Mouse (Mus musculus) embryonic stem cell, embryonic (primary cell): ENCODE results near the gene AW011738.

Source experiments
- CTCF ChIA-PET, 4 experiments: fragments of 300-600 bp in 2 of 4; fragments of 350-600 bp in 2 of 4; sonication (Branson Sonifier 250); formaldehyde crosslinking; loops; one replicate each; lab custom pipeline; 2022; ENCODE audit warnings: inconsistent platforms in 2 of 4; lab: Charles Lee
- POLR2A ChIA-PET, 4 experiments: fragments of 300-600 bp in 2 of 4; fragments of 350-600 bp in 2 of 4; sonication (Branson Sonifier 250); formaldehyde crosslinking; loops; one replicate each; lab custom pipeline; 2022; ENCODE audit warnings: antibody characterized with exemption in 4 of 4, inconsistent platforms in 1 of 4; lab: Charles Lee

AW011738 gene

GRCm38 (mm10) chr4:156254361-156255077 is 51.4 kb downstream of the AW011738 start:
- ChIA-PET POLR2A (interaction anchor here in 2 of 4 experiments (0.6 to 2.5 kb wide), 6 partner anchors 9 to 990 kb away, joined by 3 to 12 read pairs (median 4); partner anchors contain the start of genes Noc2l (in 1 of the 2) and Plekhn1 (in 1 of the 2)), CTCF (interaction anchor here in 1 of 4 experiments (0.6 kb wide), 1 partner anchor 16 kb away, joined by 3 read pairs; no protein-coding TSS in a partner anchor)
